Mouse (Mus musculus): ENCODE measurements around the gene Anp32b. TPM values are rescaled to one million over a fixed set of nuclear protein-coding genes. Genes with fewer than 3 reads are reported as not detected.
A peak's percentile ranks its signal among the peaks of the same experiment; 100 is the strongest.

The Anp32b gene
- total and polyA plus RNA-seq, 3 experiments, result 41.1 to 547 TPM; not detected in 1

- H3K36me3 ChIP-seq (ENCODE audit: control insufficient read depth in 1 of 2, insufficient read depth in 2 of 2, low read length in 2 of 2), result peaks cover 0 to 25% of the 10 kb centered on the region in 2 experiments; a peak in 2 of 4 replicates
- peaks cover 5% of the 10 kb centered on the region; the same call in 1 of the 2 replicates for H3K79me2 ChIP-seq (ENCODE audit: control insufficient read depth, insufficient read depth, low read length, poor library complexity)
- no peaks in the 10 kb centered on the region for H3K27me3 ChIP-seq (ENCODE audit: control insufficient read depth in 1 of 2, insufficient read depth in 2 of 2, low read length in 2 of 2)
- peak overlapping the region; percentile 88 for H3K27ac ChIP-seq (ENCODE audit: control insufficient read depth, low read depth, low read length)
- no peaks in the 10 kb centered on the region for H3K9me3 ChIP-seq (replicated peaks; ENCODE audit: insufficient read depth, low read length)
- peak; percentile 90 for DNase-seq (ENCODE audit: low read depth, low spot score)
- H3K4me1 ChIP-seq (ENCODE audit: control insufficient read depth in 1 of 2, insufficient read depth in 2 of 2, low read length in 2 of 2), result peaks cover 12 to 30% of the 10 kb centered on the region in 2 experiments
- H3K9ac ChIP-seq (ENCODE audit: control insufficient read depth, low read depth, low read length, poor library complexity, severe bottlenecking), result peak overlapping the region; percentile 76
- peak overlapping the region; percentile 36 to 44 for H3K4me3 ChIP-seq (ENCODE audit: control insufficient read depth in 1 of 2, insufficient read depth in 1 of 2, low read depth in 2 of 2, low read length in 2 of 2)
- peak; percentile 68 for TF ChIP-seq TBP (IDR thresholded peaks at IDR 0.05; ENCODE audit: low read depth, low read length)
- no peak; the same call in 1 of the 2 replicates for TF ChIP-seq ZKSCAN1 (IDR thresholded peaks at IDR 0.05; ENCODE audit: low read depth, low read length)
- peak; percentile 64 for TF ChIP-seq MXI1 (IDR thresholded peaks at IDR 0.05; ENCODE audit: low read depth, low read length)
- no peak for TF ChIP-seq MYC (IDR thresholded peaks at IDR 0.05; ENCODE audit: low read depth, low read length)
- peak; percentile 89 for TF ChIP-seq E2F4 (IDR thresholded peaks at IDR 0.05; ENCODE audit: borderline replicate concordance, low read depth, low read length)
- TF ChIP-seq MAFK (IDR thresholded peaks at IDR 0.05; ENCODE audit: borderline replicate concordance, low read depth, low read length), result no peak
- TF ChIP-seq SIN3A (IDR thresholded peaks at IDR 0.05; ENCODE audit: low read length), result peak; percentile 59
- peak; percentile 68 for TF ChIP-seq HCFC1 (IDR thresholded peaks at IDR 0.05; ENCODE audit: low read depth, low read length)
- no peak for TF ChIP-seq NELFE (IDR thresholded peaks at IDR 0.05; ENCODE audit: low read depth, low read length)
- no peak for TF ChIP-seq SMC3 (IDR thresholded peaks at IDR 0.05; ENCODE audit: low read depth, low read length)
- no peak for TF ChIP-seq KAT2A (conservative IDR thresholded peaks at IDR 0.05; ENCODE audit: low read depth, low read length)
- no peak for TF ChIP-seq MYB (IDR thresholded peaks at IDR 0.05; ENCODE audit: low read depth, low read length)
- no peak for TF ChIP-seq GABPA (IDR thresholded peaks at IDR 0.05; ENCODE audit: low read depth, low read length)
- TF ChIP-seq ETS1 (IDR thresholded peaks at IDR 0.05; ENCODE audit: low read depth, low read length), result peak; percentile 98
- TF ChIP-seq USF1 (IDR thresholded peaks at IDR 0.05; ENCODE audit: low read depth, low read length), result no peak
- no peak for TF ChIP-seq ELF1 (IDR thresholded peaks at IDR 0.05; ENCODE audit: low read depth, low read length)
- peak; percentile 99 for TF ChIP-seq TCF12 (IDR thresholded peaks at IDR 0.05; ENCODE audit: low read depth, low read length)
- 0 out of 2 replicates have a peak, but pooled peaks have one; percentile 5 for TF ChIP-seq BHLHE40 (IDR thresholded peaks at IDR 0.05; ENCODE audit: borderline replicate concordance, low read depth, low read length)
- no peak for TF ChIP-seq NRF1 (IDR thresholded peaks at IDR 0.05; ENCODE audit: insufficient read depth, low read depth, low read length, poor library complexity, severe bottlenecking)
- TF ChIP-seq CHD2 (IDR thresholded peaks at IDR 0.05; ENCODE audit: low read length), result no peak
- TF ChIP-seq CTCF (IDR thresholded peaks at IDR 0.05 in 2 of 3, conservative IDR thresholded peaks at IDR 0.05 in 1 of 3; ENCODE audit: control insufficient read depth in 1 of 3, insufficient read depth in 1 of 3, low read depth in 2 of 3, low read length in 3 of 3, poor library complexity in 1 of 3, severe bottlenecking in 1 of 3), result no peak
- TF ChIP-seq ZC3H11A (IDR thresholded peaks at IDR 0.05; ENCODE audit: low read depth, low read length), result no peak
- no peak for TF ChIP-seq POLR2AphosphoS5 (IDR thresholded peaks at IDR 0.05; ENCODE audit: borderline replicate concordance, low read depth, low read length)
- peak; percentile 93 for TF ChIP-seq GATA1 (IDR thresholded peaks at IDR 0.05; ENCODE audit: low read depth, low read length)
- peak; percentile 99 for TF ChIP-seq TAL1 (IDR thresholded peaks at IDR 0.05; ENCODE audit: low read length)
- no peak for TF ChIP-seq USF2 (IDR thresholded peaks at IDR 0.05; ENCODE audit: borderline replicate concordance in 1 of 2, insufficient read depth in 1 of 2, low read depth in 1 of 2, low read length in 2 of 2)
- TF ChIP-seq UBTF (IDR thresholded peaks at IDR 0.05; ENCODE audit: borderline replicate concordance, insufficient read depth, low read depth, low read length), result no peak
- peak; percentile 89 to 97 for TF ChIP-seq EP300 (IDR thresholded peaks at IDR 0.05; ENCODE audit: low read depth in 1 of 2, low read length in 2 of 2)
- no peak for TF ChIP-seq MEF2A (IDR thresholded peaks at IDR 0.05; ENCODE audit: extremely low read depth, insufficient replicate concordance, low read depth, low read length, poor library complexity, severe bottlenecking)
- no peak for TF ChIP-seq JUND (IDR thresholded peaks at IDR 0.05; ENCODE audit: low read depth, low read length)
- TF ChIP-seq MAX (IDR thresholded peaks at IDR 0.05; ENCODE audit: low read length), result peak; percentile 74; the same call in 1 of the 2 replicates
- no peak for TF ChIP-seq RAD21 (IDR thresholded peaks at IDR 0.05; ENCODE audit: low read depth, low read length)
- TF ChIP-seq POLR2A (IDR thresholded peaks at IDR 0.05; ENCODE audit: control insufficient read depth in 1 of 2, insufficient read depth in 1 of 2, low read depth in 1 of 2, low read length in 2 of 2, poor library complexity in 1 of 2), result no peak
- TF ChIP-seq ZNF384 (IDR thresholded peaks at IDR 0.05; ENCODE audit: low read depth, low read length), result peak; percentile 97
- TF ChIP-seq MAZ (IDR thresholded peaks at IDR 0.05; ENCODE audit: low read depth, low read length), result peak; percentile 69; the same call in 1 of the 2 replicates
- TF ChIP-seq POLR2AphosphoS2 (IDR thresholded peaks at IDR 0.05; ENCODE audit: low read length), result no peak
Measured at GRCm38 (mm10) chr4:46404042-46404795, 46.5 kb upstream of the Anp32b start.
